Mouse (Mus musculus): ENCODE results near the gene Parvg. TPM values are rescaled to one million over a fixed set of nuclear protein-coding genes. Genes with fewer than 3 reads are reported as not detected.

Gene Parvg
- polyA plus RNA-seq, 1 experiment from 2014 or later = 13.4 TPM

DNA sequence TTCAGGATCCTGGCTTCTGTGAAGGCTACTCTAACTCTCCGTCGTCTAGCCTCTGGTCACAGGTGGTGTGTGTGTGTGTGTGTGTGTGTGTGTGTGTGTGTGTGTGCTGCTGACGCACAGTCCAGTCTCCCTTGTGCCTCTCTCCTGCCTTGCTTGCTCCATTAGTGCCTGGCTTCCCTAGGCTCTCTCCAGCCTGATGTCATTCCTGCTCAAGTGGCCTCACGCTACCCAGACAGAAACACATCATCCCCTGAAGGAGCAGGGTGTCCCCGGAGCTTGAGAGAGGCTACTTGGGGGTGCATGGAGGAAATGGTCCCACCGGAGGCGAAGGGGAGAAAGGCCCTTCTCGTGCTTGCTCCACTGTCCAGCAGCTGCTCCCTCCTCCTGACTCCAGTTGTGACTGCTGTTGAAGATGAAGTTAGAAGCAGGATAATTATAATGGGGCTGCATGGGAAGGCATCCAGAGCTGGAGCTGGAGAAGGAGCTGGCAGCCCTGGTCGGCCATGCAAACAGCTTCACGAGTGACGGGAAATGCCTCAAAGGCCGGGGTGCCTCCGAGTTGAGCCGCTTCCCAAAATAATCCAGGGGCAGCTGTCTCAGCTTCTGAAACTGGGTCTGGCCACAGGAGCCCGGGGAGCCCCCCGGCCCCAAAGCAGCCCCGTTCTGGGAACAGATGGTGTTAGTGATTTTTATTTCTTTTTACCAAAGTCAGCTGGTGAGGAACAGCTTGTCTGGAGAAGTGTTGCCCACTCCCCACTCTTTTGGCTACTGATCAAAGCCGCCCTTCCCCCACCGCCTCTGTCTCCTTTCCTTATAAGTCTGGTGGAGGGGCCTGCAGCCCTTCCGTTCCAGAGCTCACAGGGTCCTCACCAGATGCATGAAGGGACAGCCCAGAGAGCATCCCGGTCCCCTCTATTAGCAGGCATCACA lies 28.4 kb downstream of the Parvg start:
- Histone ChIP-seq H3K27ac (ENCODE audit: low read depth) (no peak overlapping the region), H3K9me3 (ENCODE audit: low read length) (peaks cover 7% of the 10 kb centered on the region), H3K4me2 (ENCODE audit: low read depth, low read length) (no peak overlapping the region), H3K4me3 (ENCODE audit: low read depth, low read length) (no peak overlapping the region), H3K9ac (replicated peaks) (no peak overlapping the region), H3K36me3 (replicated peaks; ENCODE audit: insufficient read depth, low read length) (no peaks in the 10 kb centered on the region), H3K4me1 (ENCODE audit: insufficient read depth) (peaks cover 7% of the 10 kb centered on the region; the same call in 1 of the 2 replicates), H3K27me3 (ENCODE audit: insufficient read depth, low read length) (no peaks in the 10 kb centered on the region)
- DNase-seq = no peak
- TF ChIP-seq CTCF (IDR thresholded peaks at IDR 0.05; ENCODE audit: low read depth) = no peak
- no peak for TF ChIP-seq EP300 (IDR thresholded peaks at IDR 0.05; ENCODE audit: low read depth)
- no peak for ATAC-seq
- 71% methylated on average over 21 of the region's 21 CpGs for WGBS (ENCODE audit: insufficient replicate concordance)

DNA sequence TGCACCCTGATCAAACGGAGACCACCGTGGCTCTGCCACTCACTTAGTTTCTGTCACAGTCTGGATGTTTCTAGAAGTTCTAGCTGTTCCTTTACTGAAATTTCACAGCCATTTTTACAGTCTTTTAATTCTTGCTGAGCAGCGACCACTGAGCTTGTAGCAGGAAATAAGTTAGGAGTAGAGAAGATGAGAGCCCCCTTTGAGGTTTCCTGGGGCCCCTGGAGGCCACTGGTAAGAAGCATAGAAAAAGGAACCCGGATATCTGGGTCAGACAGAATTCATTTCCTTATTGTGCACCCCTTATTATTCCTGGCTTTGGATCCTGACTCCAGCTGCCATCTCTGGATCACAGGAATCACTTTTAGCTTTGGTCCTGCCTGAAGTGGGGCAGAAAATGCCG lies 31.3 kb downstream of the Parvg start:
- 26% methylated on average over 5 of the region's 5 CpGs for WGBS (ENCODE audit: insufficient replicate concordance)
- no peak overlapping the region for H3K4me2 ChIP-seq (ENCODE audit: low read depth, low read length)
- H3K9ac ChIP-seq (replicated peaks) = no peak overlapping the region
- no peaks in the 10 kb centered on the region for H3K27me3 ChIP-seq (ENCODE audit: insufficient read depth, low read length)
- no peak for TF ChIP-seq CTCF (IDR thresholded peaks at IDR 0.05; ENCODE audit: low read depth)
- TF ChIP-seq EP300 (IDR thresholded peaks at IDR 0.05; ENCODE audit: low read depth) = no peak
- H3K9me3 ChIP-seq (ENCODE audit: low read length) = no peaks in the 10 kb centered on the region
- no peak for DNase-seq
- peaks cover 7% of the 10 kb centered on the region; the same call in 1 of the 2 replicates for H3K4me1 ChIP-seq (ENCODE audit: insufficient read depth)
- ATAC-seq = no peak
- H3K4me3 ChIP-seq (ENCODE audit: low read depth, low read length) = no peak overlapping the region
- H3K36me3 ChIP-seq (replicated peaks; ENCODE audit: insufficient read depth, low read length) = no peaks in the 10 kb centered on the region
- H3K27ac ChIP-seq (ENCODE audit: low read depth) = no peak overlapping the region

DNA sequence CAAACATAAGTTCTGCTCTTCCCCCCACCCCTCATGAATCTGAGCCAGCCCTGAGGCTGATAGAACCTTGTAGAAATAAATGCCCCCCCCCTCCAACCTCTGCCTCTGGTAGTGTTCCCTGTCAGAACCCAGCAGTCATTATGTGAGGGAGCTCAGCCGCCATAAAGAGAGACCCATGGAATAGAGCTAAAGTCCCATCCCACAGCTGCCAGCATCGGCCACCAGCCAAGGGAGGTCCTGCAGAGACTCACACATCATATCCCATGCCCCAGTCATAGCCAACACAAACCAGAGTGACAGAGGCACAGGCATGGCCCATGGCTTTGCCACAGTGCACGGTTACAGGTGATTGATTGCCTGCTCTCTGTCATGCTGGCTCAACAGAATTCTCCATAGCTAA lies 40.9 kb downstream of the Parvg start:
- H3K9ac ChIP-seq (replicated peaks) = no peak overlapping the region
- 75% methylated on average over 3 of the region's 3 CpGs for WGBS (ENCODE audit: insufficient replicate concordance)
- no peak for TF ChIP-seq CTCF (IDR thresholded peaks at IDR 0.05; ENCODE audit: low read depth)
- TF ChIP-seq EP300 (IDR thresholded peaks at IDR 0.05; ENCODE audit: low read depth) = no peak
- H3K27me3 ChIP-seq (ENCODE audit: insufficient read depth, low read length) = no peaks in the 10 kb centered on the region
- H3K27ac ChIP-seq (ENCODE audit: low read depth) = no peak overlapping the region
- no peak for ATAC-seq
- H3K4me2 ChIP-seq (ENCODE audit: low read depth, low read length) = no peak overlapping the region
- no peak for DNase-seq
- no peaks in the 10 kb centered on the region for H3K36me3 ChIP-seq (replicated peaks; ENCODE audit: insufficient read depth, low read length)
- H3K4me1 ChIP-seq (ENCODE audit: insufficient read depth) = no peaks in the 10 kb centered on the region
- peaks cover 3% of the 10 kb centered on the region for H3K9me3 ChIP-seq (ENCODE audit: low read length)
- no peak overlapping the region for H3K4me3 ChIP-seq (ENCODE audit: low read depth, low read length)

DNA sequence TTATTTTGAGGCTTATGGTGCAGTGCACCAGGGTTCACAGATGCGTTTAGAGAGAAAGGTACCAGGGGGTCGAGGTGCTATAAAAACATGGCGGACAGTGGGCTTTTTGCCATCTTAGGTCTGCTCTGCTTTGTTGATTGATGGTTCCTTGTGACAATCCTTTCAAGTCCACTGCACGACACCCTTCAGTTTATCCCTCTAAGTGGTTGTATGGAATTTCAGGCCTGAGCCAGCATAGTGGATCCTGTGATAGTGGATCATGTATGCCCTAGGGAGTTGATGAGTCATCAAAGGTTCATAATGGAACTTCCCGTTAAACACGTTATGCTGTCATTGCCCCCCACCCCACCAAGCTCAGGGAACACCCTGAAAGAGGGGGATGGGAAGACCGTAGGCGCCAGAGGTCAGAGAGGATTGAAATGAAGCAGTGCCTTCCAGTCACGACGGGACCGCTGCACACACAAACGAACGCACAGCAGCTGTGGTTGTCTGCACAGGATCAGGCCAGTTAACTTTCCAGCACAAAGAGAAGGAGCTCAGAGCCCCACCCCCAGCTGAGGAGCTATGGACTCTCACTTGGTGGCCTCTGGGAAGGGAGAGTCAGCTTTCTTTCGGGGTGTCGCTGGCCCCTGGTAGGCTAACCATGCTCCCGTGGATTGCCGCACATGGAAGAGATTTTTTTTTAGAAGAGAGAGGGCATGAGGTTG lies 42.0 kb downstream of the Parvg start:
- H3K4me2 ChIP-seq (ENCODE audit: low read depth, low read length) = no peak overlapping the region
- no peaks in the 10 kb centered on the region for H3K4me1 ChIP-seq (ENCODE audit: insufficient read depth)
- TF ChIP-seq EP300 (IDR thresholded peaks at IDR 0.05; ENCODE audit: low read depth) (no peak), CTCF (IDR thresholded peaks at IDR 0.05; ENCODE audit: low read depth) (no peak)
- H3K4me3 ChIP-seq (ENCODE audit: low read depth, low read length) = no peak overlapping the region
- no peak overlapping the region for H3K27ac ChIP-seq (ENCODE audit: low read depth)
- no peaks in the 10 kb centered on the region for H3K27me3 ChIP-seq (ENCODE audit: insufficient read depth, low read length)
- H3K36me3 ChIP-seq (replicated peaks; ENCODE audit: insufficient read depth, low read length) = no peaks in the 10 kb centered on the region
- no peak for DNase-seq
- H3K9ac ChIP-seq (replicated peaks) = no peak overlapping the region
- peaks cover 3% of the 10 kb centered on the region for H3K9me3 ChIP-seq (ENCODE audit: low read length)
- WGBS (ENCODE audit: insufficient replicate concordance) = 80% methylated on average over 17 of the region's 17 CpGs
- no peak for ATAC-seq

DNA sequence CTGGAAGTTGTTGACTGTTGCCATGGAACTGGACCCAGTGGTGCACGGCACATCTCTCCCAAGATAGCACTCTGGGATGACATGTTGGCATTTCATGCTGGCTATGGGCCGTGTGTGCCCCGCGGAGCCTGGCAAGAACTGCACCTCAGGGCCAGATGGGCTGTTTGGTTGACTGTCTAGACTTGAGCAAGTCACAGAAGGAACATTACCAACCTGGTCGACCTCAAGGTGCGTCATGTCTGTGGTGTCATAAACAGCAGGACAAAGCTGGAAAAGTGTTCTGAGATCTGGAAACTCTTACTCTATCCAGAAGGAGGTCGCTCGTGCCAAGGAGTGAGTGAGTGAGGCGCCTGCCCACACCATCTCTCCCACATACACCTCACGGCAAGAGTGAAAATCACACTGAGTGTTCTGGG lies 42.8 kb downstream of the Parvg start:
- no peak overlapping the region for H3K4me3 ChIP-seq (ENCODE audit: low read depth, low read length)
- no peak for ATAC-seq
- DNase-seq = no peak
- peaks cover 3% of the 10 kb centered on the region for H3K9me3 ChIP-seq (ENCODE audit: low read length)
- H3K36me3 ChIP-seq (replicated peaks; ENCODE audit: insufficient read depth, low read length) = no peaks in the 10 kb centered on the region
- H3K4me2 ChIP-seq (ENCODE audit: low read depth, low read length) = no peak overlapping the region
- H3K27ac ChIP-seq (ENCODE audit: low read depth) = no peak overlapping the region
- no peak overlapping the region for H3K9ac ChIP-seq (replicated peaks)
- H3K27me3 ChIP-seq (ENCODE audit: insufficient read depth, low read length) = no peaks in the 10 kb centered on the region
- WGBS (ENCODE audit: insufficient replicate concordance) = 73% methylated on average over 10 of the region's 10 CpGs
- no peaks in the 10 kb centered on the region for H3K4me1 ChIP-seq (ENCODE audit: insufficient read depth)
- TF ChIP-seq CTCF (IDR thresholded peaks at IDR 0.05; ENCODE audit: low read depth) = no peak
- TF ChIP-seq EP300 (IDR thresholded peaks at IDR 0.05; ENCODE audit: low read depth) = no peak

DNA sequence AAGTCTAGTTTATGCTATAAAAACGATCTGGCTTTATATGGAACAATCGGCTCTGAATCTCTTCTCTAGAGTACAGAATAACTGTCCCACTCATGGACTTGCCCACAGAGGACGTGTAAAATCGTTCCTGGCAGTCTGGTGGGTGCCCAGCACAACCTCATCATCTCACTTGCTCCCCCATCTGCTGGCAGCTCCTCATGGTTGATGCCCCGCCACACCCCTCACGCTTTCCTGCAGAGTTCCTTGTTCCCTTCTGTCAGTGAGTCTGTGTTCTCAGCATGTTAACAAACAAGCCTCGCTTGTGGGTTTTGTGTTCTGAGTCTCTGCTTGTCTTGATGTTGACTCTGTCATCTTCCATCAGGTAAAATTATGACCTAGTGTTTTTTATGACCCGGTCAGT lies 43.6 kb downstream of the Parvg start:
- no peak overlapping the region for H3K4me2 ChIP-seq (ENCODE audit: low read depth, low read length)
- WGBS (ENCODE audit: insufficient replicate concordance) = 62% methylated on average over 8 of the region's 8 CpGs
- H3K4me1 ChIP-seq (ENCODE audit: insufficient read depth) = no peaks in the 10 kb centered on the region
- H3K36me3 ChIP-seq (replicated peaks; ENCODE audit: insufficient read depth, low read length) = no peaks in the 10 kb centered on the region
- H3K4me3 ChIP-seq (ENCODE audit: low read depth, low read length) = no peak overlapping the region
- no peak for DNase-seq
- no peaks in the 10 kb centered on the region for H3K9me3 ChIP-seq (ENCODE audit: low read length)
- H3K9ac ChIP-seq (replicated peaks) = no peak overlapping the region
- no peaks in the 10 kb centered on the region for H3K27me3 ChIP-seq (ENCODE audit: insufficient read depth, low read length)
- TF ChIP-seq EP300 (IDR thresholded peaks at IDR 0.05; ENCODE audit: low read depth) (no peak), CTCF (IDR thresholded peaks at IDR 0.05; ENCODE audit: low read depth) (no peak)
- no peak for ATAC-seq
- H3K27ac ChIP-seq (ENCODE audit: low read depth) = no peak overlapping the region
